Comparison of ENCODE assay signal across 8 mouse cellular contexts in genomic region chr3:37686751-37687150, GRCm38 (mm10). TPM values are rescaled to one million over a fixed set of nuclear protein-coding genes. Genes with fewer than 3 reads are reported as not detected.
DNase-seq lines count a peak whose midpoint lies in the region; ATAC-seq and TF ChIP-seq lines count a peak whose summit lies in the region.

No protein-coding gene starts in this region.

- H3K4me3 ChIP-seq in layer of hippocampus, adult 2 months: peak overlapping the region; percentile 60
- peak overlapping the region; percentile 50 for H3K4me3 ChIP-seq in embryonic facial prominence, embryonic 10.5 days
- H3K4me3 ChIP-seq in hindbrain, embryonic 16.5 days (ENCODE audit: low read length): peak overlapping the region; percentile 37
- peak overlapping the region; percentile 30 for H3K4me3 ChIP-seq in midbrain, postnatal 0 days (ENCODE audit: low read depth, low read length)

- TF ChIP-seq CTCF in layer of hippocampus, adult 2 months (conservative IDR thresholded peaks at IDR 0.05): no peak
- no peak for TF ChIP-seq CTCF in midbrain, postnatal 0 days (IDR thresholded peaks at IDR 0.05)

- no peaks in the 10 kb centered on the region for H3K9me3 ChIP-seq in embryonic facial prominence, embryonic 10.5 days
- H3K9me3 ChIP-seq in hindbrain, embryonic 16.5 days (ENCODE audit: control insufficient read depth, low read length): no peaks in the 10 kb centered on the region
- no peaks in the 10 kb centered on the region for H3K9me3 ChIP-seq in midbrain, postnatal 0 days (ENCODE audit: low read length)

- H3K27me3 ChIP-seq in embryonic facial prominence, embryonic 10.5 days (replicated peaks; ENCODE audit: low read depth, poor library complexity, severe bottlenecking): peaks cover 42% of the 10 kb centered on the region
- H3K27me3 ChIP-seq in hindbrain, embryonic 16.5 days (replicated peaks; ENCODE audit: control insufficient read depth, insufficient read depth, low read length): no peaks in the 10 kb centered on the region; the same call in 1 of the 2 replicates
- H3K27me3 ChIP-seq in midbrain, postnatal 0 days (ENCODE audit: insufficient read depth, low read length): no peaks in the 10 kb centered on the region

- ATAC-seq in hindbrain, embryonic 16.5 days: no peak
- ATAC-seq in midbrain, postnatal 0 days (ENCODE audit: low FRiP score): 0 out of 2 replicates have a peak, but pooled peaks have one; percentile 13

- peak overlapping the region; percentile 55 for H3K9ac ChIP-seq in hindbrain, embryonic 16.5 days (ENCODE audit: low read depth, low read length)
- H3K9ac ChIP-seq in midbrain, postnatal 0 days (replicated peaks; ENCODE audit: low read length, poor library complexity, severe bottlenecking): peak overlapping the region; percentile 36; the same call in 1 of the 2 replicates

- peaks cover 30% of the 10 kb centered on the region for H3K4me1 ChIP-seq in embryonic facial prominence, embryonic 10.5 days
- H3K4me1 ChIP-seq in hindbrain, embryonic 16.5 days (ENCODE audit: control insufficient read depth, insufficient read depth, low read depth, low read length): peaks cover 3% of the 10 kb centered on the region; the same call in 1 of the 2 replicates
- peaks cover 4% of the 10 kb centered on the region; the same call in 1 of the 2 replicates for H3K4me1 ChIP-seq in midbrain, postnatal 0 days (ENCODE audit: insufficient read depth, low read length)

- 17% methylated on average over 6 of the region's 6 CpGs for WGBS in embryonic facial prominence, embryonic 10.5 days
- 26% methylated on average over 6 of the region's 6 CpGs for WGBS in hindbrain, embryonic 16.5 days
- WGBS in midbrain, postnatal 0 days: 16% methylated on average over 6 of the region's 6 CpGs

- DNase-seq in layer of hippocampus, adult 2 months (ENCODE audit: low spot score in 2 of 2): no peak
- DNase-seq in layer of hippocampus, postnatal 10 days (ENCODE audit: low spot score in 2 of 2): no peak
- DNase-seq in embryonic facial prominence, embryonic 10.5 days (ENCODE audit: low spot score): no peak
- no peak for DNase-seq in midbrain, postnatal 0 days (ENCODE audit: low spot score)
- DNase-seq in right cerebral cortex, postnatal 36 days (ENCODE audit: low spot score in 2 of 2): no peak
- no peak for DNase-seq in left cerebral cortex, postnatal 10 days (ENCODE audit: extremely low spot score in 1 of 2, low spot score in 2 of 2)
- no peak for DNase-seq in cerebellum, postnatal 36 days

- H3K27ac ChIP-seq in layer of hippocampus, adult 2 months: peak overlapping the region; percentile 86
- peak overlapping the region; percentile 78 for H3K27ac ChIP-seq in embryonic facial prominence, embryonic 10.5 days (replicated peaks)
- H3K27ac ChIP-seq in hindbrain, embryonic 16.5 days (ENCODE audit: low read depth, low read length): no peak overlapping the region
- H3K27ac ChIP-seq in midbrain, postnatal 0 days (ENCODE audit: low read depth, low read length): no peak overlapping the region

- H3K4me2 ChIP-seq in hindbrain, embryonic 16.5 days (ENCODE audit: low read length): peak overlapping the region; percentile 55
- peak overlapping the region; percentile 58 for H3K4me2 ChIP-seq in midbrain, postnatal 0 days (ENCODE audit: low read depth, low read length, poor library complexity, severe bottlenecking)

- intact Hi-C loops in left cerebral cortex, postnatal 10 days (cut with DNase I): no loop called here

- H3K36me3 ChIP-seq in embryonic facial prominence, embryonic 10.5 days (replicated peaks): no peaks in the 10 kb centered on the region
- no peaks in the 10 kb centered on the region for H3K36me3 ChIP-seq in hindbrain, embryonic 16.5 days (ENCODE audit: control insufficient read depth, insufficient read depth, low read length)
- no peaks in the 10 kb centered on the region for H3K36me3 ChIP-seq in midbrain, postnatal 0 days (ENCODE audit: insufficient read depth, low read length)

RNA-seq across cellular contexts. Expression of gene Gm5148, which starts 37.5 kb away (rescaled TPM):
- total RNA-seq in layer of hippocampus, adult 2 months (2021): 1 to 10 TPM; 5.1 to 5.9 TPM
- total RNA-seq in layer of hippocampus, postnatal 10 days (2021): 1 to 10 TPM; 2.1 to 2.5 TPM
- 3.1 and 4.1 TPM in 2 replicates for polyA plus RNA-seq in embryonic facial prominence, embryonic 10.5 days (2016; fragmentation: Nextera tagmentation; extraction: Ambion mirVana)
- polyA plus RNA-seq in hindbrain, embryonic 16.5 days (2015; fragmentation: Nextera tagmentation; extraction: Ambion mirVana): 12.7 and 14.0 TPM in 2 replicates
- 13.3 and 15.7 TPM in 2 replicates for total RNA-seq in midbrain, postnatal 0 days (2014; rRNA removed)
- 17.5 and 17.8 TPM in 2 replicates for polyA plus RNA-seq in midbrain, postnatal 0 days (2015; fragmentation: Nextera tagmentation; extraction: Ambion mirVana)
- total RNA-seq in left cerebral cortex, postnatal 10 days (2021): 1 to 10 TPM; 2.1 to 4.1 TPM

RNA-seq across cellular contexts. Expression of gene Spry1, which starts 47.0 kb away (rescaled TPM):
- 10 to 100 TPM; 12.1 to 13.1 TPM for total RNA-seq in layer of hippocampus, adult 2 months (2021)
- 10 to 100 TPM; 17.1 to 18.2 TPM for total RNA-seq in layer of hippocampus, postnatal 10 days (2021)
- polyA plus RNA-seq in embryonic facial prominence, embryonic 10.5 days (2016; fragmentation: Nextera tagmentation; extraction: Ambion mirVana): 17.9 and 18.4 TPM in 2 replicates
- 6.4 and 6.9 TPM in 2 replicates for polyA plus RNA-seq in hindbrain, embryonic 16.5 days (2015; fragmentation: Nextera tagmentation; extraction: Ambion mirVana)
- 24.9 and 31.9 TPM in 2 replicates for total RNA-seq in midbrain, postnatal 0 days (2014; rRNA removed)
- 5.9 TPM in 2 replicates for polyA plus RNA-seq in midbrain, postnatal 0 days (2015; fragmentation: Nextera tagmentation; extraction: Ambion mirVana)
- 10 to 100 TPM; 15.3 to 16.0 TPM for total RNA-seq in left cerebral cortex, postnatal 10 days (2021)

Comparison
In these comparisons a context has a peak if more than half of its experiments do, and no peak if none do; other contexts are left out.
1. H3K27ac ChIP-seq: peak in layer of hippocampus, adult 2 months (single experiment) and embryonic facial prominence, embryonic 10.5 days (single experiment); none in hindbrain, embryonic 16.5 days (single experiment) and midbrain, postnatal 0 days (single experiment).
2. Peak in every context shown above with its lines, with median percentiles within 50 percentile points of each other: H3K4me3 ChIP-seq.